Mouse (Mus musculus): ENCODE results near the gene Yars2. TPM values are rescaled to one million over a fixed set of nuclear protein-coding genes. Genes with fewer than 3 reads are reported as not detected.
A peak's percentile ranks its signal among the peaks of the same experiment; 100 is the strongest.
"Not testable (repeated sequence)": the region's sequence is repeated elsewhere in the genome, so short reads cannot be mapped to it uniquely, and the experiment has no call there.

Yars2 gene
- polyA plus RNA-seq, 1 experiment from 2014 or later, result 36.1 TPM

DNA sequence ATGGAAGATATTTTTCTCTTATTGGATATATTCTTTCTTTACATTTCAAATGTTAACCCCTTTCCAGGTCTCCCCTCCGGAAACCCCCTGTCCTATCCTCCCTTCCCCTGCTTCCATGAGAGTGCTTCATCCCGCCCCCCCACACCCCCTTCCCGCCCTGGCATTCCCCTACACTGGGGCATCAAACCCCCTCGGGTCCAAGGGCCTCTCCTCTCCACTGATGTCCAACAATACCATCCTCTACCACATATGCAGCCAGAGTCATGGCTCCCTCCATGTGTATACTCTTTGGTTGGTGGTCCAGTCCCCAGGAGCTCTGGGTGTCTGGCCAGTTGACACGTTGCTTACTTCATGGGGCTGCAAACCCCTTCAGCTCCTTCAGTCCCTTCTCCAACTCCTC lies 8.6 kb downstream of the Yars2 start:
- Histone ChIP-seq H3K9me3 (no peaks in the 10 kb centered on the region), H3K4me3 (no peak overlapping the region), H3K36me3 (peaks cover 51% of the 10 kb centered on the region), H3K27me3 (replicated peaks) (no peaks in the 10 kb centered on the region), H3K4me1 (no peaks in the 10 kb centered on the region), H3K27ac (no peak overlapping the region), H3K9ac (no peak overlapping the region), H3K4me2 (replicated peaks) (no peak overlapping the region)
- ATAC-seq (ENCODE audit: low FRiP score, low read depth), result 0 out of 2 replicates have a peak, but pooled peaks have one; percentile 21
- WGBS, result 85% methylated on average over 5 of the region's 5 CpGs

DNA sequence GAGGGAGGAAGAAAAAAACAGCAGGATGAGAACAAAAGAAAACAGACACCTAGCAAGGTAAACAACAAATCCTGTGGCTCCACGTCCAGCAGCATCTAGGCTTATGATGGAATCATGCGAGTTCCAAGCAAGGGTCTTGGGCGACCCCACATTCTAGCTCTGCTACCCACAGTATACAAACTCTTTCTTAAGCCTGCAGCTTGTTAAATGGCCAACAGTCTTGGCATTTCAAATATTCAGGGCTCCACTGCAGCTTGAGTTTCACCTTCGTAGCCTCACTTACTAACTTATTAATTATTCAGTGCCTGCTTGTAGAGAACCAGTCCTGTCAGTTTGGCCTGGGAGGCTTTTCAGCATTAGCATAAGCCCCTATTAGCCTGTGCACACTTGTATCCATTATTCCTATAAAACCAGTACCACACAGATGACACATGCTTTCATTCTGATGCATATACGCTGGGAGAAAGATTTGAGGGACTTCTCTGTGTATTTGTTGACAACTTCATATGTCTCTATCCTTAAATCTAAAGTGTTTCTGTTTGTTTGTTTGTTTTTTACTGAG lies 23.1 kb downstream of the Yars2 start:
- H3K27ac ChIP-seq, result no peak overlapping the region
- H3K4me3 ChIP-seq, result no peak overlapping the region
- H3K9ac ChIP-seq, result no peak overlapping the region
- no peaks in the 10 kb centered on the region for H3K4me1 ChIP-seq
- peaks cover 30% of the 10 kb centered on the region for H3K36me3 ChIP-seq
- WGBS, result 87% methylated on average over 5 of the region's 5 CpGs
- no peak overlapping the region for H3K4me2 ChIP-seq (replicated peaks)
- no peaks in the 10 kb centered on the region for H3K27me3 ChIP-seq (replicated peaks)
- H3K9me3 ChIP-seq, result no peaks in the 10 kb centered on the region
- ATAC-seq (ENCODE audit: low FRiP score, low read depth), result no peak

DNA sequence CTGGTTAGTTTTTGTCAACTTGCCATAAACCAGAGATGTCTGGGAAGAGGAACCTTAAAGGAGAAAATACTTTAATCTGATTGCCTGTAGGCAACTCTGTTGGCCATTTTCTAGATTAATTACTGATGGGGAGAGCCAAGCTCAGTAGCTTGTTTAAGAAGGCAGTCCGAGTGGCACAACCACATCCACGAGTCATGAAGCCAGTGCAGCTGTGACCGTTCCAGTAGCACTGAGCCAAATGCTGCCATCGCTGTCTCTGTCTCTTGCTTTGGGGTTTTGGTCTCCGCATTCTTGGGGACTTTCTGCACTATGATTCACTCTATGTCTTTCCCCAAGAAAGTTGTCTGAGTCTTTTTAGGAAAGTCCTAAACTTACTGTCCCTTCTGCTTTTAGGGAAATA lies 43.7 kb downstream of the Yars2 start:
- H3K4me1 ChIP-seq, result no peaks in the 10 kb centered on the region
- no peak for ATAC-seq (ENCODE audit: low FRiP score, low read depth)
- no peaks in the 10 kb centered on the region for H3K9me3 ChIP-seq
- WGBS, result 94% methylated on average over 5 of the region's 5 CpGs
- no peak overlapping the region for H3K27ac ChIP-seq
- H3K36me3 ChIP-seq, result no peaks in the 10 kb centered on the region
- H3K4me2 ChIP-seq (replicated peaks), result no peak overlapping the region
- H3K4me3 ChIP-seq, result no peak overlapping the region
- no peak overlapping the region for H3K9ac ChIP-seq
- H3K27me3 ChIP-seq (replicated peaks), result no peaks in the 10 kb centered on the region

- Histone ChIP-seq H3K4me1 (peaks cover 5% of the 10 kb centered on the region), H3K27me3 (replicated peaks) (no peaks in the 10 kb centered on the region), H3K4me3 (peak overlapping the region; percentile 88), H3K9me3 (no peaks in the 10 kb centered on the region), H3K9ac (peak overlapping the region; percentile 90), H3K36me3 (peaks cover 3% of the 10 kb centered on the region; the same call in 1 of the 2 replicates), H3K27ac (no peak overlapping the region), H3K4me2 (replicated peaks) (peak overlapping the region; percentile 68)
- ATAC-seq (ENCODE audit: low FRiP score, low read depth), result no peak
- WGBS, result 13% methylated on average over 6 of the region's 6 CpGs
Measured at GRCm38 (mm10) chr16:16357908-16358307, 55.1 kb downstream of the Yars2 start.

- peak within 1 kb of the TSS; percentile 68 for H3K4me2 ChIP-seq (replicated peaks)
- H3K36me3 ChIP-seq, result peaks cover 1% of the 10 kb centered on the region; the same call in 1 of the 2 replicates
- H3K4me1 ChIP-seq, result peaks cover 5% of the 10 kb centered on the region
- H3K9me3 ChIP-seq, result no peaks in the 10 kb centered on the region
- H3K4me3 ChIP-seq, result peak within 1 kb of the TSS; percentile 88
- no peaks in the 10 kb centered on the region for H3K27me3 ChIP-seq (replicated peaks)
- H3K9ac ChIP-seq, result peak within 1 kb of the TSS; percentile 90
- peak; percentile 100 for ATAC-seq (ENCODE audit: low FRiP score, low read depth)
- under 1% methylated on average over 55 of the region's 55 CpGs for WGBS
- H3K27ac ChIP-seq, result peak within 1 kb of the TSS; percentile 82
Measured at GRCm38 (mm10) chr16:16358481-16359100, 55.8 kb downstream of the Yars2 start, which contains the start of gene Dnm1l. TSS of gene Dnm1l (minus strand) at chr16:16358959.

- not testable (repeated sequence) for H3K9ac ChIP-seq; H3K27me3 ChIP-seq (replicated peaks); H3K4me1 ChIP-seq; ATAC-seq (ENCODE audit: low FRiP score, low read depth); H3K9me3 ChIP-seq; H3K36me3 ChIP-seq; H3K27ac ChIP-seq
- Histone ChIP-seq H3K4me2 (replicated peaks) (peak overlapping the region; percentile 68), H3K4me3 (peak overlapping the region; percentile 88)
- 56% methylated on average over 9 of the region's 9 CpGs for WGBS
Measured at GRCm38 (mm10) chr16:16359101-16359482, 56.3 kb downstream of the Yars2 start.

Other genes with a start within 250 kb of the Yars2 start
- gene Pkp2, start 89.6 kb upstream of the Yars2 start, polyA plus RNA-seq (2016; fragmentation: Nextera tagmentation; extraction: Ambion mirVana), result 2.0 and 2.1 TPM in 2 replicates
- 79.1 and 84.7 TPM in 2 replicates for gene Dnm1l, start 56.0 kb downstream of the Yars2 start, polyA plus RNA-seq (2016; fragmentation: Nextera tagmentation; extraction: Ambion mirVana)